Mouse (Mus musculus): ENCODE measurements around the gene Vmn1r183.
A peak's percentile ranks its signal among the peaks of the same experiment; 100 is the strongest.
"Not testable (repeated sequence)": the region's sequence is repeated elsewhere in the genome, so short reads cannot be mapped to it uniquely, and the experiment has no call there.

The Vmn1r183 gene

DNA sequence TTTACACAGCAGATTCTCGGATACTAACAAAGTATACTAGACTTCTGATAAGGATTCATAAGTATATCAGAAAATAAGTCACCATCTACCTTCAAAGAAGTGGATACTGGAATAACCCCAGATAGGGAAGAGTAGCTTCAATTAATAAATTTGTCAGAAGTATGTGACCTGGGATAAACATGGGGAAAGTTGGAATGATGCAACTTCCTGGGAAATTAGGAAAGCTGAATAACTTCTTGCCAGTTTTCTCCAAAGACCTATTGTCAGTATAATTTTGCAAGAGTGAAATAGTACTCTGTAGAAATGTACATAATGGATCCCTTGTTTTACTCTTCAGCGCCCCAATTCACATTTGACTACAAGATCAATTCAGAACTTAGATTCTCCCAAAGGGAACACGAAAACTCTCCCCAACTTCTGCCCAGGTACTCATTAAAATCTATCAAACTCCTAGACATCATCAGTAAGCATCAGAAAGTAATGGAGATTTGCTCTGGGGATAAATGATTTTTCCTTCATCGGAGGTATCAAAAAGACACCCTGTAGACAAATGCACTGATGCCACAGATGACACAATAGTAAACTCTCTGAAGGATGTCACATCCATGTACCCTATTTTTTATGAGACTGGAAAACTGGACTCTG is at the start of gene Vmn1r183:
Gene Vmn1r183, plus strand, starts transcription at position 595 of the 645 bp plus-strand sequence.
- DNase-seq = no peak

DNA sequence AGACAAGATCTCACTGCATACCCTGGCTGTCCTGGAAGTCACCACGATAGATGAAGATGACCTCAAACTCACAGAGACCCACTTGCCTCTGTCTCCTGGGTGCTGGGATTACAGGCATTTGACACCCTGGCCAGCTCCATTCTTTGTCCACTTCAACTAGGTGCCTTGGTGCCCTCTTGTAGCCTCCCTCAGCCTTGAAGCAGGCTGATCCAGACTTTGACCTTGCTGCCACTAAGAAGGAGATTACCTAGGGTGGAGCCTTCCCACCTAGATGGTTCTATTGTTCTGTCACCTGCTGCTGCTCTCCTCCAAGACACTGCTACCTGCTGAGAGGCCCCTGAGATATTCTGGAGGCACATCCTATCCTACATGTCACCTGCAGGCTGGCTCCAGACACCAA is 21.4 kb downstream of the Vmn1r183 start:
- not testable (repeated sequence) for DNase-seq

GRCm38 (mm10) chr7:24081634-24082431 is 28.8 kb downstream of the Vmn1r183 start, which contains the start of gene Zfp180:
Gene Zfp180 (plus strand): TSS chr7:24081924.
- peak; percentile 98 for DNase-seq

- DNase-seq = peak; percentile 41
These were observed 29.6 kb downstream of the Vmn1r183 start for GRCm38 (mm10) chr7:24082457-24083235.

GRCm38 (mm10) chr7:24086871-24087270 is 33.8 kb downstream of the Vmn1r183 start:
- DNase-seq = no peak

DNA sequence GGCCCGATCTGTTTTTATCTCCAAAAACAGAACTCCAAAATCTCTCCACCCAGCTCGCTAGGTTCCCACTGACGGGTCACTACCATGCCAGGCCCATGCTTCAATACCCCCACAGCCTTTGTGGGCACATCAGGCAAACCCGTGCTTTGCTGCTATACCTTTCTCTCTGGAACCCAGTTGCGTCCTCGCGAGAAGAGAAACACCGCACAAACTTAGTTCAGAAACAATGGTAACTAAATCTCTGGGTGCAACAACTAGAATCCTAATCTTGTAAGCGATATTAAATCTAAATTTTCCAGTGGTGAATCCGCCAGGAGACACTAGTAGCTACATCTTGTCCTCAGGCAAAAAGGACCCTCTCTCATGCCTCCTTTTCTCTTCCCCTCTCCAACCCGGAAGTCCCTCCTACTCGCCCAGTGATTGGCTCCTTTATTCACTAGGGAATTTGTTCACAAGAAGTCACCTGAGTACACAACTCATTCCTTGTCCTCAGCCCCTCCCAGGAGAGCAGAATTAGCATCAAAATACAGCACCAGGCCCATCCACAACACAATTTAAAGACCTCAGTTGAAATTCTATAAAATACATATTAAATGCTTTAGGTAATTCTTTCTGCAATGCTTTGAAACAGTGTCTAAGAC is 34.6 kb downstream of the Vmn1r183 start:
- DNase-seq = no peak

DNA sequence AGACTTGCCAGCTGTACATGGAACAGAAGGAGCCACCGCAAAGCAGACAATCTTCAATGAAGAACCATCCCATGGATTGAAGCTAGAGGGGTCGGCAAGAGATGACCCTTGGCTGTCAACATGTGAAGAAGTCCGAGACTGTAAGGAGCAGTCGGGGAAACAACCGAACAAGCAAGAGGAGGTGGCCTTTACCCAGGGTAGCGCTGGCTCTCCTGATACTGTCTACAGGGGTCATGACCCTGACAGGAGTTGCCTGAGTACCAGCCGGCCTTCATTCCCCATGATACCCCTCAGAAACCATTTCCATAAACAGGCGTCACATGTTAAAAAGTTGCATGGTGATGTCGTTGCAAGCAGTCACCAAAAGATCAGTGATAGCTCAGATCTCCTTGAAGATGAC is 51.3 kb downstream of the Vmn1r183 start:
- no peak for DNase-seq

DNA sequence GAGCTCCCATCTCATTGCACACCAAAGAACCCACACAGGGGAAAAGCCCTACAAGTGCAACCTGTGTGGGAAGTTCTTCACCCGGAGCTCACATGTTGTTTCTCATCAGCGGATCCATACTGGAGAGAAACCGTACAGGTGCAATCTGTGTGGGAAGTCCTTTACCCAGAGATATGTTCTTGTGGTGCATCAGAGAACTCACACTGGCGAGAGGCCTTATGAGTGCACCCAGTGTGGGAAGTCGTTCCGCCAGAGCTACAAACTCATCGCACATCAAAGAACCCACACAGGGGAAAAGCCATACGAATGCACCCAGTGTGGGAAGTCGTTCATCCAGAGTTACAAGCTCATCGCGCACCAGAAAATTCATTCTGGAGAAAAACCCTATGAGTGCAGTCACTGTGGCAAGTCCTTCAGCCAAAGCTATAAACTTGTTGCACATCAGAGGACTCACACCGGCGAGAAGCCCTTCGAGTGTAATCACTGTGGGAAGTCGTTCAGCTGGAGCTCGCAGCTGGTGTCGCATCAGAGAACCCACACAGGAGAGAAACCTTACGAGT is 52.2 kb downstream of the Vmn1r183 start:
- DNase-seq = no peak

DNA sequence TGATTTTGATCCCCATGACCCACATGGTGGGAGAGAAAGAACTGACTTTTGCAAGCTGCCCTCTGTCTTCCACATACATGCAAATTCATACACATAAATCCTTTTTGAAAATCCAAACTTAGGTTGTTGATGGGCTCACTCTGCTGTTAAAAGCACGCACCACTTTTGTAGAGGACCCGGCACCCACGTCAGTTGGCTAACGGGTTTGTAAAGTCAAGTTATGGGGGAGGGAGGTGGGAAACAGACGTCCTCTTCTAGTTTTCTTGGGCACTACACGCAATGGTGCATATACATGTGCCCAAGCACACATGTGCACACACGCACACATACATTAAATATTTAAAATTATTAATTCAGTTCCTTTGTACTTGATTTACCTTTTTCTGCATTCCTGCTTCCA is 57.8 kb downstream of the Vmn1r183 start:
- DNase-seq = peak; percentile 46

DNA sequence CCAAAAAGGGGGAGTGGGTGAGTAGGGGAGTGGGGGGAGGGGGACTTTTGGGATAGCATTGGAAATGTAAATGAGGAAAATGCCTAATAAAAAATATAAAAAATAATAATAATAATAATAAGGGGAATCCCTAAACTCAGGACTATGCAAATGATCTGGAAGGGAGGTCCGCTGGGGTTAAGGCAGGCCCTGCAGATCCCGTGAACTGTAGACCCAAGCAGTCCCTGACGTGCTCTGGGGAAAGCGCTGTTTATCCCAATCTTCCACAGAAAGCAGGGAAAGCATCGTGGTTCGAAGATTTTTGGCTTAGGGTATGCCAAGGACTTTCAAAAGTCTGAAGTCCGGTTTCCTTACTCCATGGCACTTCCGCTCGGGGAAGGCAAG is 58.7 kb downstream of the Vmn1r183 start:
- DNase-seq = no peak

DNA sequence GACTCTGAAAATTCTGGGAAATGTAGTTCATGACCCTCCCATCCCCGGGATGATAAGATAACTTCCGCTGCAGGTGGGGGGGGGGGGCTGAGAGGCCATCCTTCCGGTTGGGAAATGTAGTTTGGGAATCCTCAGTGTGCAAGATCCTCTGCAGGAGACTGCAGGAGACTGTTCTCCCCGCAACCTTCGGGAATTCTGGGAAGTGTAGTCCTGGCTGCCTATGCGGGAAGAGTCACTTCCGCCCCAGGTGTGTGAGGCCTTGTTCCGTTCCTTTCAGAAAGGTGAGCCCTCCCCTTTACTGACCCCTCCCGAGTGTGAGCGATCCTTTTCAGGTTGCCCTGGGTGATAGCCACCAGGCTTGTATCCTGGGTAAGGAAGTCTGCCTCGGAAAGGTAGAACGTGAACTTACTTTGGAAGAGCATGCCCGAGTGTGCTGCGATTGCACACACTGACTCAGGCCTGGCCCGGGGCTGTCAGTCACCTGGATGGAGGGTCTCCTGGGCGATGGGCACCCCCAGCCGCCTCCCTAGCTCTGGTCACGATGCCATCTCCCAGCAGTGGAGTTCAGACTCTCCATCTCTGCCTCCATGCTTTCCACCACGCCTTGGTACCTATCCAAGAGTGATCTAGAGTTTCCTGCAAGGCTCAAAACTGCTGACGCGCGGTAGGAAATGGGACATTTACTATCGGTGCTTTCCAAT is 59.3 kb downstream of the Vmn1r183 start, which contains the start of gene Zfp112:
Gene Zfp112, plus strand, starts transcription at position 159 of the 701 bp plus-strand sequence.
- DNase-seq = peak; percentile 94

DNA sequence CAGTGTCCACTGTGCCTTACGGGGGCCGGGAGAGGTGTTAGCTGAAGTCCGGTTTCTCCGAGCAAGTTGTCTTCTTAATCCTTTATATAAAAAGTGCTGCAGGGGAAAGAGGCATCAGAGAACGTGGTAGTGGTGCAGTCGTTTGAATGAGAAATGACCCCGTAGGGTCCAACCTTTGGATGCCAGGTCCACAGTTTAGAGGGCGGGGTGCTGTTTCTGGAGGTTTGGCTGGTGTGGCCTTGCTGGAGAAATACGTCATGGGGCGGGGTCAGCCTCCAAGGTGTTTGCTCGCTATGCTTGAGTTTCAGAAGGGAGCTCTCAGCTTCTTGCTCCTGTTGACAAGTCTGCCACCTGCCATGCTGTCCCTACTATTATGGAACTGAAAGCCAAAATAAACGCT is 59.9 kb downstream of the Vmn1r183 start:
- DNase-seq = peak; percentile 78
